Mouse (Mus musculus): ENCODE data around the gene Pdzrn3.

DNA sequence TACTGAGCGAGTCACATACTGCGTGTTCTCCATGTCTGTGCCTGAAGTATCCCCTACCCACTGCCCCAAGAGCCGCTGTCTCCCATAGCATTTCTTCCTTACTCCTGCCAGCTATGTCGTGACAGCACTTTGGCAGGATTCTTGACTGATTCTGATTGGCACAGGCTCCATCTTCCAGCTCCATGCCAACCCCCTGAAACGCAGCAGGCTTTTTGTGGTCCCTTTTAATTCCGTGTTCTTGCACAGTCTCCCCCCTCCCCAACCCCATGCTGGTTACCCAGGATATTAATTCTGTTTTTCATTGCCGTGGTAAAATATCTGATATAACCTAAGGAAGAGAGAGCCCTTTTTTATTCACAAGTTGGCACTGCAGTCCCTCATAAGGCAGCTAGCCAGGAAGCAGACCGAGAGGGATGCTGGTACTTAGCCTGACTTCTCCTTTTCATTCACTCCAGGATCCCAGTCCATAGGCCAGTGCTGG lies 166.3 kb downstream of the Pdzrn3 start:
- TF ChIP-seq CTCF (IDR thresholded peaks at IDR 0.05; ENCODE audit: low read depth, low read length) (no peak), POLR2AphosphoS5 (IDR thresholded peaks at IDR 0.05; ENCODE audit: insufficient replicate concordance, low read depth, low read length) (no peak), GATA2 (IDR thresholded peaks at IDR 0.05; ENCODE audit: borderline replicate concordance, low read depth, low read length) (no peak)
